Mouse (Mus musculus) embryo, embryonic 11 days (tissue): ENCODE measurements around the gene Axin1.
"Not testable (repeated sequence)": the region's sequence is repeated elsewhere in the genome, so short reads cannot be mapped to it uniquely, and the experiment has no call there.

Experiments used
- DNase-seq: peaks from one replicate; pipeline ENCODE4 v3.0.0-alpha.2; 2015

Axin1 gene

GRCm38 (mm10) chr17:26122431-26123140 is 15.9 kb upstream of the Axin1 start:
- no peak for DNase-seq

- peak; percentile 98 for DNase-seq
Measured at GRCm38 (mm10) chr17:26123267-26123684, 15.2 kb upstream of the Axin1 start, which contains the start of gene Mrpl28. Mrpl28 (plus strand) TSS chr17:26123500.

- DNase-seq = no peak
Measured at GRCm38 (mm10) chr17:26124560-26124959, 13.9 kb upstream of the Axin1 start.

GRCm38 (mm10) chr17:26125226-26125625 is 13.3 kb upstream of the Axin1 start:
- no peak for DNase-seq

GRCm38 (mm10) chr17:26131062-26131732 is 7.3 kb upstream of the Axin1 start:
- peak; percentile 24 for DNase-seq

- peak; percentile 13 for DNase-seq
Measured at GRCm38 (mm10) chr17:26131856-26132853, 6.3 kb upstream of the Axin1 start.

- no peak for DNase-seq
Measured at GRCm38 (mm10) chr17:26137106-26137750, 1.3 kb upstream of the Axin1 start.

GRCm38 (mm10) chr17:26137751-26138130 is 747 bp upstream of the Axin1 start:
- no peak for DNase-seq

GRCm38 (mm10) chr17:26138901-26139381 is 453 bp downstream of the Axin1 start:
- peak; percentile 66 for DNase-seq

GRCm38 (mm10) chr17:26142796-26143195 is 4.3 kb downstream of the Axin1 start:
- DNase-seq = no peak

GRCm38 (mm10) chr17:26143386-26143785 is 4.9 kb downstream of the Axin1 start:
- no peak for DNase-seq

- DNase-seq = no peak
Measured at GRCm38 (mm10) chr17:26149056-26149455, 10.6 kb downstream of the Axin1 start.

GRCm38 (mm10) chr17:26151886-26152630 is 13.6 kb downstream of the Axin1 start:
- no peak for DNase-seq

- no peak for DNase-seq
Measured at GRCm38 (mm10) chr17:26162736-26163135, 24.2 kb downstream of the Axin1 start.

- no peak for DNase-seq
Measured at GRCm38 (mm10) chr17:26168039-26168438, 29.6 kb downstream of the Axin1 start.

GRCm38 (mm10) chr17:26175248-26175647 is 36.8 kb downstream of the Axin1 start:
- not testable (repeated sequence) for DNase-seq

GRCm38 (mm10) chr17:26178611-26179010 is 40.1 kb downstream of the Axin1 start:
- no peak for DNase-seq

- no peak for DNase-seq
Measured at GRCm38 (mm10) chr17:26181179-26181578, 42.7 kb downstream of the Axin1 start.

GRCm38 (mm10) chr17:26187592-26187991 is 49.1 kb downstream of the Axin1 start:
- no peak for DNase-seq

GRCm38 (mm10) chr17:26188091-26188805 is 49.8 kb downstream of the Axin1 start:
- no peak for DNase-seq

GRCm38 (mm10) chr17:26191486-26191885 is 53.0 kb downstream of the Axin1 start:
- not testable (repeated sequence) for DNase-seq
